Comparison of ENCODE assay signal across 1 mouse cellular context in genomic region chr14:122224103-122224494, GRCm38 (mm10).
A peak's percentile ranks its signal among the peaks of the same experiment; 100 is the strongest.
TF ChIP-seq lines count a peak whose summit lies in the region.

No protein-coding gene starts in this region.

TF ChIP-seq in MEL, 35 proteins besides CTCF, POLR2A, EP300 and RAD21 (continued from another document):
- TF ChIP-seq E2F4 (IDR thresholded peaks at IDR 0.05; ENCODE audit: borderline replicate concordance, low read depth, low read length), result no peak; the same call in 1 of the 2 replicates
- no peak for TF ChIP-seq ZC3H11A (IDR thresholded peaks at IDR 0.05; ENCODE audit: low read depth, low read length)
- peak; percentile 85 for TF ChIP-seq MYB (IDR thresholded peaks at IDR 0.05; ENCODE audit: low read depth, low read length)
- peak; percentile 84 for TF ChIP-seq SIN3A (IDR thresholded peaks at IDR 0.05; ENCODE audit: low read length)
- TF ChIP-seq BHLHE40 (IDR thresholded peaks at IDR 0.05; ENCODE audit: borderline replicate concordance, low read depth, low read length), result no peak
- TF ChIP-seq HCFC1 (IDR thresholded peaks at IDR 0.05; ENCODE audit: low read depth, low read length), result peak; percentile 27; the same call in 1 of the 2 replicates
- TF ChIP-seq NRF1 (IDR thresholded peaks at IDR 0.05; ENCODE audit: insufficient read depth, low read depth, low read length, poor library complexity, severe bottlenecking), result no peak
- TF ChIP-seq USF2 (IDR thresholded peaks at IDR 0.05; ENCODE audit: borderline replicate concordance in 1 of 2, insufficient read depth in 1 of 2, low read depth in 1 of 2, low read length in 2 of 2), result no peak
- TF ChIP-seq ZNF384 (IDR thresholded peaks at IDR 0.05; ENCODE audit: low read depth, low read length), result no peak
- peak; percentile 87 for TF ChIP-seq TAL1 (IDR thresholded peaks at IDR 0.05; ENCODE audit: low read length)
- TF ChIP-seq RCOR1 (IDR thresholded peaks at IDR 0.05; ENCODE audit: low read depth, low read length), result peak; percentile 93
- no peak for TF ChIP-seq CHD1 (IDR thresholded peaks at IDR 0.05; ENCODE audit: low read depth, low read length)
- peak; percentile 15; the same call in 1 of the 2 replicates for TF ChIP-seq MAZ (IDR thresholded peaks at IDR 0.05; ENCODE audit: low read depth, low read length)
- TF ChIP-seq ZKSCAN1 (IDR thresholded peaks at IDR 0.05; ENCODE audit: low read depth, low read length), result no peak
- TF ChIP-seq MEF2A (IDR thresholded peaks at IDR 0.05; ENCODE audit: extremely low read depth, insufficient replicate concordance, low read depth, low read length, poor library complexity, severe bottlenecking), result peak; percentile 12; the same call in 1 of the 2 replicates
- no peak; the same call in 1 of the 2 replicates for TF ChIP-seq MAX (IDR thresholded peaks at IDR 0.05; ENCODE audit: low read length)
- no peak; the same call in 1 of the 2 replicates for TF ChIP-seq SMC3 (IDR thresholded peaks at IDR 0.05; ENCODE audit: low read depth, low read length)
